Mouse (Mus musculus): ENCODE measurements around the gene Ccdc141.

The Ccdc141 gene

GRCm38 (mm10) chr2:77170633-77171105 lies at the start of gene Ccdc141:
Gene Ccdc141, minus strand, starts transcription at chr2:77170636.
- DNase-seq: no peak

GRCm38 (mm10) chr2:77212885-77213284 lies 42.4 kb upstream of the Ccdc141 start:
- no peak for DNase-seq

- DNase-seq: no peak
Observed at GRCm38 (mm10) chr2:77206951-77207350, 36.5 kb upstream of the Ccdc141 start.

DNA sequence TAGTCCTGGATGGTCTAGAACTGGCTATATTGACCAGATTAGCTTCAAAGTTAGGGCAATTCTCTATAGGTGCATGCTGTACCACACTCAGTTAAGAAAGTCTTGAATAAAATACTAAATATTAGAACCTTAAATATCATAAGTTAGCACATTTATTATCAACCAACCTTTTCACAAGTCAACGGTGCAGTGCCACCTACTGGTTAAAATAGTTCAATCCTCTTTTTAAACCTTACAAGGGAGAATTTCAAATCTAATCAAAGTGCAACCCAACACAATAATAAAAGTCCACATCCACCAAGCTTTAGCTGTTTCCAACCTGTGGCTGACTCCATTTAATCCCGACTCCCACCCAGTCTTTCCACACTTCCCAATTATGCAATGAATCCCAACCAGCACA lies 33.5 kb upstream of the Ccdc141 start:
- DNase-seq: no peak

- DNase-seq: no peak
Observed at GRCm38 (mm10) chr2:77201900-77202299, 31.5 kb upstream of the Ccdc141 start.

GRCm38 (mm10) chr2:77200958-77201614 lies 30.6 kb upstream of the Ccdc141 start:
- no peak for DNase-seq

DNA sequence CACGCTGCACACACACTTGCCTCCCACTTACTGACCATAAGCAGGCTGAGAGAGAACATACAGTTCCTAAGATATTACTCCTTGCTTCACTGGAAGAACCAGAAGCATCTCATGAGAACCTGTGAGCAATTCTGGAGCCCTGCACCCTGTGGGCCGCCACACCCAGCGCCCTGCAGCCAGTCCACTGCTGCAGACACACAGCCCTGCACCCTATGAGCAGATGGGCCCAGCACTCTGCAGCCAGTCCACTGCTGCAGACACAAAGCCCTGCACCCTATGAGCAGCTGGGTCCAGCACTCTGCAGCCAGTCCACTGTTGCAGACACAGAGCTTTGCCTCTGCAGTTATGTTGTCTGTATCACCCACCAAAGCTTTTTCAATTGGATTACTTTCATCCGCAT lies 29.9 kb upstream of the Ccdc141 start:
- no peak for DNase-seq

- no peak for DNase-seq
Observed at GRCm38 (mm10) chr2:77198246-77198645, 27.8 kb upstream of the Ccdc141 start.

- no peak for DNase-seq
Observed at GRCm38 (mm10) chr2:77196819-77197218, 26.4 kb upstream of the Ccdc141 start.

- no peak for DNase-seq
Observed at GRCm38 (mm10) chr2:77195056-77195455, 24.6 kb upstream of the Ccdc141 start.

DNA sequence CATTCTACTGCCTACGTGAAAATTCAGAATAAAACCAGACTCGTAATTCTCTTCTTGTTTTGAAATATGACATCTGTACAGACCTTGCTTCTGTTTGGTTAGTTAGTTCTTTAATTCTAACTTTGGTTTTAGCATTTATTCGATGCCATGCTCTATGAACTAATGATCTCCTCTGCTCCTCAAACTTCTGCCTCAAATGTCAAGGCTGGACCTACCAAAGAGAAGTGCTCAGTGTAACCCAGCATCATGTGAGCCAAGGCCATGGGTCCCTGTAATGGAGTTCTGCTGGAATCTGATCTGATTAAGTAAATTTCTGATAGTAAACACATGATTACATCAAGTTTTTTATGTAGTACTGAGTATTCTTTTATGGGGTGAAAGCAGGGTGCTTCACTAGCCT lies 21.4 kb upstream of the Ccdc141 start:
- DNase-seq: no peak

GRCm38 (mm10) chr2:77190891-77191290 lies 20.5 kb upstream of the Ccdc141 start:
- DNase-seq: no peak

- DNase-seq: no peak
Observed at GRCm38 (mm10) chr2:77190301-77190700, 19.9 kb upstream of the Ccdc141 start.

- no peak for DNase-seq
Observed at GRCm38 (mm10) chr2:77189671-77190070, 19.2 kb upstream of the Ccdc141 start.

GRCm38 (mm10) chr2:77187501-77187900 lies 17.1 kb upstream of the Ccdc141 start:
- no peak for DNase-seq

DNA sequence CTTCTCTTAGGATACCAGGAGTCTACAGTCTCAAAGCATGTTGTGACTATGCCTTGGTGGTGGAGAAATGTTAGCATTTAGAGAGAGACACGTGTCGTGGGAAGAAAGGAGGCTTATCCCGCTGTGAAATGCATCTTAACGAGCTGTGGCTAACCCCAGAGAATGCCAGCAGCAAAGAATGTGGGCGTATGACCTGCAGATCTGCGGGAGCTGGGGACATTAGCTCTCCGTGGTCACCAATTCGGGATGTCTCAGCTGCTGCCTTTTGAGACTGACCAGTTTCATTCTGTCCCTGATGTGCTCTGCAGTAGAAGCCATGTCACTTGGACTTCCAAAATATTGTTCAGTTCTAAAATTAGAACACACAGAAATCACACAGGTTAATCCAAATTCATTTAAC lies 16.5 kb upstream of the Ccdc141 start:
- no peak for DNase-seq

GRCm38 (mm10) chr2:77184049-77184571 lies 13.7 kb upstream of the Ccdc141 start:
- DNase-seq: no peak

DNA sequence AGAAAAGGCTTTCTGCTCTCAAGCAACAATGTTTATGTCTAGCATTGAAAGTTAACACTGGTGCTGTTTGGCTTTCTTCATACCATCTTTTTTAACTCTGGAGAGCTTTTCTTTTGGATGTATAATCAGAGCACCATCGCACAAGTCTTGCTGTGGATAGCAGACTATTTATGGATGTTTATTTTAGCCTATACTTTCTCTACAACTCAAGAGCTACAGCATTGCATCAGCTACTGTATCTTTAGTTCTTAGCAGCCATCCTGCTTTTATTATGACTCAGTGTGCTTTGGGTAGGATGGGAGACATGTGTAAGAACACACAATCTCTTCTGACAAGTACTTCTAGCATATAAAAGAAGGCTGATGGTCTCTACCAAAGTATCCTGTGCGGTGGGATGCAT lies 13.2 kb upstream of the Ccdc141 start:
- DNase-seq: no peak

GRCm38 (mm10) chr2:77182996-77183380 lies 12.6 kb upstream of the Ccdc141 start:
- no peak for DNase-seq

GRCm38 (mm10) chr2:77182271-77182995 lies 12.0 kb upstream of the Ccdc141 start:
- no peak for DNase-seq

- no peak for DNase-seq
Observed at GRCm38 (mm10) chr2:77177472-77177871, 7.0 kb upstream of the Ccdc141 start.

DNA sequence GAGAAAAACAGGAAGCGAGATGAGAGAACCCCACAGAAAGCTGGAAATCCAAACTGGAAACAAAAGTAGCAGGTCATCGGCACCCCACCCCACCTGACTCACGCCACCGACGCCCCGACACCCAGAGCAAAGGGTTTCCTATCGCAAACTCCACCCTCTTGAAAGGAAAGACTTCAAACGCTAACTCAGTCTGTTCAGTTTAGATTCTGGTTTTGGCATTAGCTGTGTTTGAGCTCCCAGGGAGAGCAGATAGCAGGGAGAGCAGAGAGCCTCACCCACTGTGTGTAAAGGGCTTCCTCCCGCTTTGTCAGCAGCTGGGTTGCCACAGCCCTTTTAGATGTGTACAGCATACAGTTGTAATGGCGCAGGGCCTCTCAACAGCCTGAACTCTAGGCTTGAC lies 6.0 kb upstream of the Ccdc141 start:
- DNase-seq: no peak

DNA sequence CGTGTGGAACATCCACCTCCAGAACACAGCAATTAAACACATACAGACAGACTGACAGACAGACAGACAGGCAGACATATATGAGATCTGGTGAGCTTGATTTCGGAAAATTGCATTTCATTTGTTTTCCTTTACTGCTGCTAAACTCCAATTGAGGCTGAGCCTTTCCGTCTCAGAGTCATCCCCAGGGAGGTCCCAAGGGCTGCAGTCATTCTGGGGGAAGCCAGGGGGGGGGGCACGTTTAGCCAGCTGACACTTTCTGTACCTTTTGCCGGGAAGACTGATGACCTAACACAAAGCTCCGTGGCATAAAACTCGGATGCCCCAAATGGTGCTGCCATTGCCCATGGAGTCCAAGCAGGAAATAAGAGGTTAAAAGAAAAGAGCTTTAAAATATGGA lies 5.0 kb upstream of the Ccdc141 start:
- DNase-seq: no peak

GRCm38 (mm10) chr2:77174313-77174712 lies 3.9 kb upstream of the Ccdc141 start:
- DNase-seq: no peak
